Mouse (Mus musculus) lung, adult 2 months (tissue): ENCODE measurements around the gene Rflna. TPM values are rescaled to one million over a fixed set of nuclear protein-coding genes. Genes with fewer than 3 reads are reported as not detected.

Experiments used
- DNase-seq: peaks from one replicate; pipeline ENCODE4 v3.0.0; 2022
- H3K4me1 ChIP-seq: fragments of 200-500 bp; 2 replicates; pipeline ENCODE4 v1.6.1; 2011; ENCODE audit warnings: low read length; ENCODE audit not compliant: control insufficient read depth, insufficient read depth
- H3K4me3 ChIP-seq: fragments of 200-500 bp; replicated peaks from 2 replicates; pipeline ENCODE3; 2011; ENCODE audit warnings: low read depth, mild to moderate bottlenecking, control low read depth, low read length; ENCODE audit errors: extremely low read depth
- CTCF ChIP-seq: fragments of 200-500 bp; IDR thresholded peaks from 2 replicates; pipeline ENCODE4 v1.5.1; 2011; ENCODE audit warnings: mild to moderate bottlenecking, low read length, control low read depth; ENCODE audit not compliant: insufficient read depth
- POLR2A ChIP-seq: fragments of 200-500 bp; IDR thresholded peaks from 2 replicates; pipeline ENCODE4 v1.6.1; 2011; ENCODE audit warnings: low read depth, mild to moderate bottlenecking, control low read depth, low read length, borderline replicate concordance; ENCODE audit errors: extremely low read depth
- WGBS: fragments of 180-500 bp; shearing (Covaris S2); methylation state at CpG from one replicate; pipeline ENCODE4 v1.1.7; 2018; 5-methylcytosine and 5-hydroxymethylcytosine counted together
- polyA plus RNA-seq: library from polyadenylated mRNA; depleted of rRNA; stranded (reverse); fragments of >200 nt; gene quantifications from 2 replicates; pipeline ENCODE4 v1.2.3, GENCODE M21; 2012; rRNA removed

Rflna gene
- polyA plus RNA-seq, 1 experiment: 20.2 TPM

DNA sequence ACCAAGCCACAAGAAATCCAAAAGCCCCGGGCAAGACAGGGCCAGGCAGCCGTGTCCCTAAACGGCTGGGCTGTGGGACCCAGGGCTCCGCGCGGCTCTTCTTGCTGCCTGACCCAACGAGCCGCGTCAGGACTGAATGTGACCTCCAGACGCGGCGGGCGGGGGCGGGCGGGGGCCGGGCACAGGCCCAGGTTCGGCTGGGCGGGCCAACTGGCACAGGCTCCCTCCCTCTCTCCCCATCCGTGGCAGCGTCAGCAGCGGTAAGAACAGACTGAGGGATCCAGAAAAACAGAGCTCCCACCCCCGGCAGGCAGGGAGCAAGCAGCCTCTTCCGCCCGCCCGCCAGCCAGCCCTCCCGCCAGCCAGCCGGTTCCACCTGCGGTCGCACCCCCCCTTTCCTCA, 55.2 kb downstream of the Rflna start:
- WGBS: under 1% methylated on average over 29 of the region's 29 CpGs
- DNase-seq: no peak
- Histone ChIP-seq H3K4me3 (peak overlapping the region; percentile 67), H3K4me1 (peaks cover 44% of the 10 kb centered on the region)
- no peak for TF ChIP-seq CTCF
- TF ChIP-seq POLR2A: no peak

Other genes starting within 250 kb of the Rflna start
- 21.5 and 21.9 TPM in 2 replicates for gene Ccdc92, start 140.8 kb upstream of the Rflna start, polyA plus RNA-seq
- 26.6 and 27.7 TPM in 2 replicates for gene Zfp664, start 140.5 kb upstream of the Rflna start, polyA plus RNA-seq
- gene Ncor2, start 176.0 kb downstream of the Rflna start, polyA plus RNA-seq: 65.5 and 78.9 TPM in 2 replicates